Mouse (Mus musculus) thymus, postnatal 36 days (tissue): Measurements from ENCODE around the gene 1700025C18Rik.

Experiments used
- DNase-seq, 2 experiments: peaks; one replicate each; pipeline ENCODE4 v3.0.0; 2022; ENCODE audit warnings: mixed read lengths in 2 of 2

Gene 1700025C18Rik

GRCm38 (mm10) chr2:165077055-165077454 lies 13.5 kb downstream of the 1700025C18Rik start:
- no peak for DNase-seq

GRCm38 (mm10) chr2:165074937-165075336 lies 15.6 kb downstream of the 1700025C18Rik start:
- DNase-seq: peak; percentile 63 to 69

- DNase-seq: no peak
Measured at GRCm38 (mm10) chr2:165074081-165074884, 16.3 kb downstream of the 1700025C18Rik start.

- DNase-seq: no peak
Measured at GRCm38 (mm10) chr2:165073381-165073781, 17.2 kb downstream of the 1700025C18Rik start.

GRCm38 (mm10) chr2:165070096-165070816 lies 20.3 kb downstream of the 1700025C18Rik start:
- peak; percentile 24 to 29 for DNase-seq

GRCm38 (mm10) chr2:165068806-165069205 lies 21.7 kb downstream of the 1700025C18Rik start:
- no peak for DNase-seq

GRCm38 (mm10) chr2:165064489-165064888 lies 26.1 kb downstream of the 1700025C18Rik start:
- DNase-seq: no peak

- DNase-seq: no peak
Measured at GRCm38 (mm10) chr2:165061638-165062433, 28.7 kb downstream of the 1700025C18Rik start.

GRCm38 (mm10) chr2:165059961-165060360 lies 30.6 kb downstream of the 1700025C18Rik start:
- DNase-seq: no peak

GRCm38 (mm10) chr2:165056377-165057085 lies 34.0 kb downstream of the 1700025C18Rik start:
- DNase-seq: no peak

GRCm38 (mm10) chr2:165055905-165056304 lies 34.6 kb downstream of the 1700025C18Rik start:
- DNase-seq: no peak

GRCm38 (mm10) chr2:165054888-165055852 lies 35.4 kb downstream of the 1700025C18Rik start, which contains the start of gene Cd40:
TSS of gene Cd40 (plus strand) at chr2:165055627.
- peak; percentile 22 to 31 for DNase-seq

- DNase-seq: no peak
Measured at GRCm38 (mm10) chr2:165051566-165051965, 39.0 kb downstream of the 1700025C18Rik start.

- no peak for DNase-seq
Measured at GRCm38 (mm10) chr2:165050826-165051548, 39.6 kb downstream of the 1700025C18Rik start.

- no peak for DNase-seq
Measured at GRCm38 (mm10) chr2:165049044-165049443, 41.5 kb downstream of the 1700025C18Rik start.

- no peak for DNase-seq
Measured at GRCm38 (mm10) chr2:165043729-165044128, 46.8 kb downstream of the 1700025C18Rik start.

- no peak for DNase-seq
Measured at GRCm38 (mm10) chr2:165043090-165043636, 47.4 kb downstream of the 1700025C18Rik start.

- DNase-seq: no peak
Measured at GRCm38 (mm10) chr2:165042126-165042525, 48.4 kb downstream of the 1700025C18Rik start.

- no peak for DNase-seq
Measured at GRCm38 (mm10) chr2:165037415-165037814, 53.1 kb downstream of the 1700025C18Rik start.

- no peak for DNase-seq
Measured at GRCm38 (mm10) chr2:165035058-165035431, 55.5 kb downstream of the 1700025C18Rik start.
